Mouse (Mus musculus) ES-E14 (cell line): ENCODE results near the gene Eefsec. TPM values are rescaled to one million over a fixed set of nuclear protein-coding genes. Genes with fewer than 3 reads are reported as not detected.

Source experiments
- DNase-seq: peaks from one replicate; pipeline ENCODE4 v3.0.0-alpha.2; 2013; ENCODE audit warnings: low read depth, low spot score
- H3K27ac ChIP-seq: 2 replicates; pipeline ENCODE4 v1.5.1; 2012; ENCODE audit warnings: low read depth, mild to moderate bottlenecking, low read length, moderate library complexity, mixed read lengths; ENCODE audit not compliant: poor library complexity, insufficient read depth, severe bottlenecking
- H3K36me3 ChIP-seq: 2 replicates; pipeline ENCODE4 v1.6.1; 2012; ENCODE audit warnings: mild to moderate bottlenecking, low read length, moderate library complexity, mixed read lengths; ENCODE audit not compliant: control insufficient read depth, poor library complexity, insufficient read depth, severe bottlenecking
- H3K4me1 ChIP-seq, 2 experiments: fragments of 150-350 bp in 1 of 2; sonication (generic) in 1 of 2; 2 replicates each; pipeline ENCODE4 v1.6.1; 2012; ENCODE audit warnings: low read length in 2 of 2, mild to moderate bottlenecking in 1 of 2, mixed read lengths in 1 of 2; ENCODE audit not compliant: control insufficient read depth in 2 of 2, insufficient read depth in 2 of 2, poor library complexity in 1 of 2
- H3K4me3 ChIP-seq, 2 experiments: fragments of 150-350 bp in 1 of 2; sonication (generic) in 1 of 2; 2 replicates each; pipeline ENCODE4 v1.5.1; 2012; ENCODE audit warnings: low read length in 2 of 2, low read depth in 1 of 2, mild to moderate bottlenecking in 1 of 2, mixed read lengths in 1 of 2; ENCODE audit not compliant: insufficient read depth in 1 of 2, poor library complexity in 1 of 2, severe bottlenecking in 1 of 2
- H3K9ac ChIP-seq: 2 replicates; pipeline ENCODE4 v1.6.1; 2012; ENCODE audit warnings: low read depth, mild to moderate bottlenecking, low read length, mixed read lengths; ENCODE audit not compliant: poor library complexity, insufficient read depth, severe bottlenecking
- H3K9me3 ChIP-seq: fragments of 150-350 bp; sonication (generic); 2 replicates; pipeline ENCODE4 v1.6.1; 2012; ENCODE audit warnings: low read depth, mild to moderate bottlenecking, low read length; ENCODE audit not compliant: control insufficient read depth, insufficient read depth
- CHD2 ChIP-seq: IDR thresholded peaks from 2 replicates; pipeline ENCODE4 v1.6.1; 2014; ENCODE audit warnings: mild to moderate bottlenecking, low read depth, low read length, inconsistent platforms
- HCFC1 ChIP-seq: IDR thresholded peaks from 2 replicates; pipeline ENCODE4 v1.6.1; 2012; ENCODE audit warnings: low read length, inconsistent platforms, borderline replicate concordance; ENCODE audit not compliant: insufficient read depth
- MAFK ChIP-seq: IDR thresholded peaks from 2 replicates; pipeline ENCODE4 v1.6.1; 2014; ENCODE audit warnings: mild to moderate bottlenecking, low read depth, low read length, inconsistent platforms; ENCODE audit not compliant: insufficient read depth
- ZC3H11A ChIP-seq: IDR thresholded peaks from 2 replicates; pipeline ENCODE4 v1.6.1; 2012; ENCODE audit warnings: low read depth, mild to moderate bottlenecking, inconsistent platforms, low read length, borderline replicate concordance
- ZNF384 ChIP-seq: IDR thresholded peaks from 2 replicates; pipeline ENCODE4 v1.6.1; 2012; ENCODE audit warnings: low read depth, low read length, inconsistent platforms
- in situ Hi-C, 2 experiments: fragments of 600-800 bp; cut with MboI; formaldehyde crosslinking; loops; one replicate each; pipeline ENCODE4 v1.15.1; 2025; ENCODE audit warnings: low sequenced_read_pairs in 2 of 2, inconsistent platforms in 1 of 2; ENCODE audit not compliant: unreplicated experiment in 2 of 2
- total RNA-seq: library from RNA; depleted of rRNA; stranded (reverse); fragments of 300-350 nt; gene quantifications from 2 replicates; pipeline ENCODE4 v1.2.3, GENCODE M21; 2012

Gene Eefsec
- total RNA-seq, 1 experiment, result 26.2 TPM

GRCm38 (mm10) chr6:88378829-88379228 lies 67.5 kb downstream of the Eefsec start:
- H3K9me3 ChIP-seq, result no peaks in the 10 kb centered on the region
- in situ Hi-C loops, result no loop called here
- H3K4me3 ChIP-seq, result no peak overlapping the region
- H3K36me3 ChIP-seq, result no peaks in the 10 kb centered on the region
- H3K4me1 ChIP-seq, result no peaks in the 10 kb centered on the region
- H3K27ac ChIP-seq, result no peak overlapping the region
- no peak overlapping the region for H3K9ac ChIP-seq
- TF ChIP-seq HCFC1 (no peak), ZNF384 (no peak), CHD2 (no peak), ZC3H11A (no peak), MAFK (no peak)
- DNase-seq, result no peak

- Histone ChIP-seq H3K9ac (no peak overlapping the region), H3K4me3 (no peak overlapping the region), H3K9me3 (no peaks in the 10 kb centered on the region), H3K4me1 (no peaks in the 10 kb centered on the region), H3K36me3 (no peaks in the 10 kb centered on the region), H3K27ac (no peak overlapping the region)
- DNase-seq, result no peak
- TF ChIP-seq CHD2 (no peak), ZNF384 (no peak), HCFC1 (no peak), ZC3H11A (no peak), MAFK (no peak)
- in situ Hi-C loops, result no loop called here
These were observed 72.1 kb downstream of the Eefsec start for GRCm38 (mm10) chr6:88374247-88374646.

- in situ Hi-C loops, result no loop called here
- Histone ChIP-seq H3K9ac (no peak overlapping the region), H3K4me3 (no peak overlapping the region), H3K4me1 (no peaks in the 10 kb centered on the region), H3K27ac (no peak overlapping the region), H3K9me3 (no peaks in the 10 kb centered on the region), H3K36me3 (no peaks in the 10 kb centered on the region)
- no peak for DNase-seq
- no peak for TF ChIP-seq CHD2
- no peak for TF ChIP-seq ZNF384
These were observed 76.3 kb downstream of the Eefsec start for GRCm38 (mm10) chr6:88369851-88370635.

- no peak overlapping the region for H3K4me3 ChIP-seq
- TF ChIP-seq CHD2, result no peak
- DNase-seq, result no peak
- H3K36me3 ChIP-seq, result no peaks in the 10 kb centered on the region
- H3K4me1 ChIP-seq, result no peaks in the 10 kb centered on the region
- in situ Hi-C loops, result no loop called here
- H3K9ac ChIP-seq, result no peak overlapping the region
- no peak overlapping the region for H3K27ac ChIP-seq
- H3K9me3 ChIP-seq, result no peaks in the 10 kb centered on the region
These were observed 82.8 kb downstream of the Eefsec start for GRCm38 (mm10) chr6:88363475-88364012.

- no peak for DNase-seq
- H3K4me1 ChIP-seq, result no peaks in the 10 kb centered on the region
- no peak overlapping the region for H3K4me3 ChIP-seq
- no peaks in the 10 kb centered on the region for H3K9me3 ChIP-seq
- H3K27ac ChIP-seq, result no peak overlapping the region
- no peak overlapping the region for H3K9ac ChIP-seq
- in situ Hi-C loops, result no loop called here
- TF ChIP-seq MAFK (no peak), CHD2 (no peak), HCFC1 (no peak), ZNF384 (no peak), ZC3H11A (no peak)
- H3K36me3 ChIP-seq, result peaks cover 4% of the 10 kb centered on the region; the same call in 1 of the 2 replicates
These were observed 85.2 kb downstream of the Eefsec start for GRCm38 (mm10) chr6:88361096-88361495.
